Mouse (Mus musculus): ENCODE measurements at regions not wholly inside any gene's neighbourhood (a gene's known extent, or its start where the extent isn't known, plus 50 kb on each side); places are given as distances from the start of the nearest gene placed in this dataset.

DNA sequence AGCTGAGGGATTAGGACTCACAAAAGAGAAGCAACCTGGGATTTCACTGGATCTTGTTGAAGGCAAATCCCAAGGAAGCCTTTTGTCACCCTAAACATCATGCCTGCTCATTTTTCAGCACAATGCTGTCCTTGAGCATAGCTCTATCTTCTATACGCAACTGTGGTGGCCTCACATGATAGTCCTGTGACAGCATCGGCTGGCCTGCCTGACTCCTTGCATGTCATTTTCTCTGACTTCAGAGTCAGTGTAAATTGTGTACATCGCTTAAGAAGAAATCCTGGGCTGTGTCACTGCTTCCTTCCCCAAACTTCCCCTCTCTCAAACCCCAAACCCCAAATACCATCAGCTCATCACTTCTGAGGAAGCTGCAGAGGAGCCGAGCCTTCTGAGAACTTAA lies 60.5 kb upstream of the Raph1 start:
- DNase-seq = peak; percentile 10

DNA sequence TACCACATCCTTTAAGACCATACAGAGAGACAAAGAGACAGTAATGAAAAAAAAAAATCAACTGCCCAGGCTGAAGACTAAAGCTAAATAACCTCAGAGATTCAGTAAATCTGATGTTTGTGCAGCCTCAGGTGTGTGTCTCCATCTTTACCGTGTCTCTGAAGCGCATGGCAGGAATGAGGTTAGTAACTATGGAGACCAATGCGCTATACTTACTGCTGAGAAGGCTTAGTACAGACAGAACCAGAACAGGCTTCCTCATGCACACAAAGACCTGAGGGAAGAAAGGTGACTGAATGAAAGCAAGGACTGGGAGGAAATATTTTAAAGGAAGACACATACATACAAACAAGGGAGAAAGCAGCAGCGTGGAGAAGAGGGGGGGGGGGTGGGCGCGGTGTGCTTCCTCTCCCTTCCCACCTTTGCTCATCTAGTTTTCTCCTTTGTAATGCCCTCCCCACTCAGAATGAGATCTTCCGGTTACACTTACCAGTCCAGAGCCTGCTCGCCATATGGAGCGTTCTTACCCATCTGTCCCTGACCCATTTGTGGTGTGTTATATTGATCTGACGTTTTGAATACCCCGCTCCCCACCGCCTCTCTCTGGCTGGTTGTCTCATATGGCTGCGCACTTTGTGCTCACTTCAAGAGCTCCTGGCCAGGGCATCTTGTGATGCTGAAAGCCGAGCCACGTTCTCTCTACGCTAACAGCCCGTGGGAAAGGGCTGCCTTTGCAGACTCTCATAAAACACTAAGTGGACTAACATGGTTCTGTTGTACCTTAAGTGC lies 59.0 kb upstream of the Raph1 start:
- no peak for DNase-seq

DNA sequence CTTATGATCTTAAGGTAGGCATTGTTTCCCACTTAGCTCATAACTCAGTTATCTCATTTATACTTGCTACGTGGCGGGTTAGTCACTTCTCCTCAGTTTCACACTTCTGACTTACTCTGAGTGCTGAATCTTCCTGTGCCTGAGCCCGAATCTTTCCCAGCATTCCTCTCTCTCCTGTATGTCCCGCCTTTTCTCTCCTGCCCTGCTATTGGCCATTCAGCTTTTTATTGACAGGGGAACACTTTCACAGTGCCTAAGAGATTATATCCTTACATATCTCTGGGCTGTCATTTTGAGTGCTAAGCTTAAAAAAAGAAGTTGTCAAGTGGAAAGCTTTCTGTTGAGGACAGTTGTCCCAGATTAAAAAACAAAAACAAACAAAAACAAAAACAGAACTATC lies 57.3 kb upstream of the Raph1 start:
- DNase-seq = no peak

DNA sequence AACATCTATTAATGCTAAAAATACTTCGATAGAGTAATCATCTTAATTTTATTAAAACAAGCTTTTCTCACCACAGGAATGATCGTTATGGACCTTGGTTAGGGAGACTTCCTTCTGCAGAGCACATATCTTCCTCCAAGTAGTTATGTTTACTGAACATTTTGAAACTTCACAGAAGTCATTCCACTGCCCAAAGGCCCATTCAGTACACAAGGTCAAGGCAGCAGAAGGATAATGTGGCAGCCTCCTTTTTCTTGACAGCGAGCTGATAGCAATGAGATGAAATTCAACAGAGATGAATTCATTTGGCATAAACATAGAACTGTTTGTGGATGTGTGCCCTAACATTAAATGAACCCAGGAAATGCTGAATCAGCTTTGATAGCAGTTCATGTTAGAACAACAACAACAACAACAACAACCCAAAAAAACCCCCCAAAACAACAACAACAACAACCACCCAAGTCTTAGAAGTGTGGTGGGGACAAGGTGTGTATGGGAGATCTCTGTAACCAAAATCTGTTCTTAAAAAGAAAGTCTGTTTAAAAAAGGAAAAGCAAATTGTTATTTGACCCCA lies 56.6 kb upstream of the Raph1 start:
- no peak for DNase-seq

DNA sequence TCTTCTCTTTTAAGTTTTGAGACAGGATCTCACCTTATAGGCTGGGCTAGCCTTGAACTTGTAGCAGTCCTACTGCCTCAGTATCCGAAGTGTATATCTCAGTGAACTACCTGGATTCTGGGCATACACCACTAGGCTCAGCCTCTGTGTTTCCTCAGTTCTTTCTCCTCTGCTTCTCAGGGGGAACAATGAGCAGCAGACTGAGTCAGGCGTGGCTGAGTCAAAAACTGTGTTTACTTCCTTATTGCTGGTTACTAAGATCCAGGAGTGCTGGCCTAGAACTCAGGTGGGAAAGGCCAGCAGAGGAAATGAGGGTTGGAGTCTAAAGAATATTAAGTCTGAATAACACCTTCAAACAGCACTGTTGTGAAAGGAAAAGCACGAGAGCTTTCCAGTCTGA lies 54.9 kb upstream of the Raph1 start:
- no peak for DNase-seq

DNA sequence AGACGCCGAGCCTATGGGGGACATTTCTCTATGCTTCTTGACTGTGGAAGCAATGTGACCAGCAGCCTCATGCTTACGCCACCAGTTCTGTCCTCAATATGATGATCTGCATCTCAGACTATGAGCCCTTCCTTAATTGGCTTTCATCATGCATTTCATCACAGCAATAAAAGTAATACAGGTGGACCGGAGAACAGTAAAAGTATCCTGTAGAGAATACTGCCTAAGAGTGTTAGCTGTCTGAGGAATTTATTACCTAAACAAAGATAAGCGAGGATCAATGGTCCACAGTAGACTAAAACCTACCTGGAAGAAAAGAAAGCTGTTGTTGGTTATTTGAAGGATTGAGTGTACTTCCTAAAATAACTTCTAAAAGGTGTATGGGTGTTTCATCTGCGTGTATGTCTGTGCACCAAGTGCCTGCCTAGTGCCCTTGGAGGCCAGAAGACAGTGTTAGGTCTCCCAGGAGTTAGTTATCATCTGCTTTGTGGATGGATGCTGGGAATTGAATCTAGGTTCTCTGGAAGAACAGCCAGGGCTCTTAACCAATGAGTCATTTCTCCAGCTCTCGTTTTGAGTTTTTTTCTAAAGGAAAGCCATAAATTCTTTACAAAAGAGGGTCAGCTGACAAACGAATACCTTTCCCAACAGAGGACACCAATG lies 54.3 kb upstream of the Raph1 start:
- DNase-seq = no peak

DNA sequence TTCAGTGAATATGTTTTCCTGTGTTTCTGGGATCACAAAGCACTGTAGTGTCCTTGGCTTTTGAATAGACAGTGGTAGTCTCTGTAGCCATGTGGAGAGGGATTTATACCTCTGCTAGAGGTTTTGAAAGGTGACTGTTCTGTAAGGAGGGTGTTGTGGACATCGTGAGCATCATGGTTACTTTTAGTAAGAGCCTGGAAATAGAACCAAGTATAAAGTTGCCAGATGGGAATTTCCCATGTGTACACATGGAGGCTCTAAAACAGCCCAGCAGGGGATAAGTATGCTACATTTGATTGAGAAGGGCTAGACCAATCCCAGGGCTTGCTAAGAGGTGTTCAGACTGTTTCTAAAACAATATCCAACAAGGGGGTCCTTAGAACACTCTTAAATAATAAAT lies 51.5 kb upstream of the Raph1 start:
- DNase-seq = no peak

DNA sequence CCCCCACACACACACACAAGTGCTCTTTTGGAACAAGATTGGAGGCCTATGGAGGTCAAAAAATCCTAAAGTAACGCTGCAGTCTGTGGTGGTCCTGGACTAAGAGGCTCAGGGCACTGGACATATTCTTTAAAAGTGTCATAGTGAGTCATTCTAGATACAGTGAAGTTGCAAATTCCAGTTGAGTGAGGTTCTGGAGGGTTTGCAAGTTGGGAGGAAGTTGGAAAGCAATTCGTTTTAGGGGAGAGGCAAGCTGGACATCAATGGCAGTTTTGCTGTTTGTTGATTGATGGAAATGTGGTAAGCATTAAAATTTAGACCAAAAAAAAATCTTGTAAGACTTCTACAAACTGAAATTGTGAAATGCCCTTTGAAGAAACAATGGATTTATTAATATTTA lies 50.0 kb upstream of the Raph1 start:
- DNase-seq = no peak

All from thymus, postnatal 14 days (tissue).